Mouse (Mus musculus): ENCODE results near the gene Spry2. TPM values are rescaled to one million over a fixed set of nuclear protein-coding genes. Genes with fewer than 3 reads are reported as not detected.
A peak's percentile ranks its signal among the peaks of the same experiment; 100 is the strongest.

Gene Spry2
- 45.1 and 47.5 TPM in 2 replicates for polyA plus RNA-seq (2015; fragmentation: Nextera tagmentation; extraction: Ambion mirVana)

GRCm38 (mm10) chr14:105896791-105897568 lies at the start of gene Spry2:
Gene Spry2, minus strand, starts transcription at chr14:105896819.
- Histone ChIP-seq H3K36me3 (ENCODE audit: control insufficient read depth, insufficient read depth, low read length) (0 out of 2 replicates have a peak, but pooled peaks cover 5% of the 10 kb centered on the region), H3K4me1 (ENCODE audit: control insufficient read depth, insufficient read depth, low read length) (peaks cover 18% of the 10 kb centered on the region), H3K4me2 (ENCODE audit: low read depth, low read length) (peak within 1 kb of the TSS; percentile 93), H3K9me3 (replicated peaks; ENCODE audit: control insufficient read depth, low read length) (no peaks in the 10 kb centered on the region), H3K4me3 (replicated peaks; ENCODE audit: low read length) (peak within 1 kb of the TSS; percentile 98), H3K27ac (ENCODE audit: low read length) (peak within 1 kb of the TSS; percentile 100), H3K27me3 (ENCODE audit: control insufficient read depth, insufficient read depth, low read length) (no peaks in the 10 kb centered on the region), H3K9ac (ENCODE audit: low read length) (peak within 1 kb of the TSS; percentile 98)
- peak; percentile 95 for ATAC-seq (ENCODE audit: insufficient read depth, low FRiP score)
- WGBS: under 1% methylated on average over 61 of the region's 89 CpGs

DNA sequence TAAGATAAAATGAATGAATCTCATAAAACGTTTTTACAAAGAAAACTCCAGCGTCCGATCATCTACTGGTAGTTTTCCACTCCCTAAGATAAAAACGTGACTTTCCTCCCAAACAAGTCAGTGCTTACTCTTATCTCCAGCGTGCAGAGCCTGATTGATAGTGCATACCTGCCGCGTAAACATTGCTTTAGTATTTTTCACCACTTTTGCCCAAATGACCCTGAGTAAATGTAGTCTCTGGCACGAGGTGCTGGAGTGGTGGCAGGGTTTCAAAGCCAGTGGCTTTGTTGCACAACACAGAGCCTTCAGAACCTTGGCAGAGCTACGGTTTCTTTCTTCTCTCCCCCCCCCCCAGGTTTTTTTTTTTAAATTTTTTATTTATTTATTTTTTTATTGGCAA lies 44.7 kb upstream of the Spry2 start:
- 21% methylated on average over 9 of the region's 9 CpGs for WGBS
- no peak overlapping the region for H3K9ac ChIP-seq (ENCODE audit: low read length)
- no peaks in the 10 kb centered on the region for H3K4me1 ChIP-seq (ENCODE audit: control insufficient read depth, insufficient read depth, low read length)
- no peaks in the 10 kb centered on the region for H3K27me3 ChIP-seq (ENCODE audit: control insufficient read depth, insufficient read depth, low read length)
- no peak overlapping the region for H3K4me3 ChIP-seq (replicated peaks; ENCODE audit: low read length)
- no peaks in the 10 kb centered on the region for H3K9me3 ChIP-seq (replicated peaks; ENCODE audit: control insufficient read depth, low read length)
- no peaks in the 10 kb centered on the region for H3K36me3 ChIP-seq (ENCODE audit: control insufficient read depth, insufficient read depth, low read length)
- H3K4me2 ChIP-seq (ENCODE audit: low read depth, low read length): no peak overlapping the region
- no peak overlapping the region for H3K27ac ChIP-seq (ENCODE audit: low read length)
- ATAC-seq (ENCODE audit: insufficient read depth, low FRiP score): peak; percentile 69; the same call in 1 of the 2 replicates

- no peak overlapping the region for H3K4me3 ChIP-seq (replicated peaks; ENCODE audit: low read length)
- ATAC-seq (ENCODE audit: insufficient read depth, low FRiP score): no peak; the same call in 1 of the 2 replicates
Measured at GRCm38 (mm10) chr14:105926726-105927125, 30.1 kb upstream of the Spry2 start.

GRCm38 (mm10) chr14:105925305-105925704 lies 28.7 kb upstream of the Spry2 start:
- no peak overlapping the region for H3K9ac ChIP-seq (ENCODE audit: low read length)
- H3K27ac ChIP-seq (ENCODE audit: low read length): no peak overlapping the region
- H3K4me1 ChIP-seq (ENCODE audit: control insufficient read depth, insufficient read depth, low read length): peaks cover 15% of the 10 kb centered on the region
- no peak overlapping the region for H3K4me3 ChIP-seq (replicated peaks; ENCODE audit: low read length)
- 82% methylated on average over 2 of the region's 2 CpGs for WGBS
- H3K4me2 ChIP-seq (ENCODE audit: low read depth, low read length): no peak overlapping the region
- no peak for ATAC-seq (ENCODE audit: insufficient read depth, low FRiP score)
- no peaks in the 10 kb centered on the region for H3K36me3 ChIP-seq (ENCODE audit: control insufficient read depth, insufficient read depth, low read length)
- no peaks in the 10 kb centered on the region for H3K9me3 ChIP-seq (replicated peaks; ENCODE audit: control insufficient read depth, low read length)
- no peaks in the 10 kb centered on the region for H3K27me3 ChIP-seq (ENCODE audit: control insufficient read depth, insufficient read depth, low read length)

More at GRCm38 (mm10) chr14:105926726-105927125, 30.1 kb upstream of the Spry2 start:
- H3K9ac ChIP-seq (ENCODE audit: low read length): no peak overlapping the region
- H3K4me2 ChIP-seq (ENCODE audit: low read depth, low read length): no peak overlapping the region
- H3K27ac ChIP-seq (ENCODE audit: low read length): no peak overlapping the region
- 74% methylated on average over 9 of the region's 9 CpGs for WGBS
- no peaks in the 10 kb centered on the region for H3K27me3 ChIP-seq (ENCODE audit: control insufficient read depth, insufficient read depth, low read length)
- peaks cover 15% of the 10 kb centered on the region for H3K4me1 ChIP-seq (ENCODE audit: control insufficient read depth, insufficient read depth, low read length)
- no peaks in the 10 kb centered on the region for H3K36me3 ChIP-seq (ENCODE audit: control insufficient read depth, insufficient read depth, low read length)
- no peaks in the 10 kb centered on the region for H3K9me3 ChIP-seq (replicated peaks; ENCODE audit: control insufficient read depth, low read length)

DNA sequence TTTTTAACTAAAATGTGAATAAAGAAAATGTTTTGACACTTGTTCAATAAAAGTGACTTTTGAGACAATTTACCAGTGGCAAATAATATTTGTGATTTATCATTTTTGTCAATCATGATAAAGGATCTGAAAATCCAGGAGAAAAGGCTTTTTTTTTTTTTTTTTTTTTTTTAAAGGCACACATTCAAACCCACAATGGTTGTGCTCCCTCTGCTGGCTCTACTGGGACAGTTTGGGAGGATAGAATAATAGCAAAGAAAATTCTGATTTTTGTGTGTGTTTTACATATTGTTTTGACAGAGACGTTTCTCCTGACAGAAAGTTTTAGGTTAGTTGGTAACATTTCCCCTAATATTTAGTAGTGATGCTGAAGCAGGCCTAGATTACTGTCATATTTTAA lies 28.1 kb upstream of the Spry2 start:
- Histone ChIP-seq H3K27ac (ENCODE audit: low read length) (no peak overlapping the region), H3K9ac (ENCODE audit: low read length) (no peak overlapping the region), H3K4me3 (replicated peaks; ENCODE audit: low read length) (no peak overlapping the region), H3K27me3 (ENCODE audit: control insufficient read depth, insufficient read depth, low read length) (no peaks in the 10 kb centered on the region), H3K36me3 (ENCODE audit: control insufficient read depth, insufficient read depth, low read length) (no peaks in the 10 kb centered on the region), H3K4me2 (ENCODE audit: low read depth, low read length) (no peak overlapping the region), H3K4me1 (ENCODE audit: control insufficient read depth, insufficient read depth, low read length) (peaks cover 15% of the 10 kb centered on the region), H3K9me3 (replicated peaks; ENCODE audit: control insufficient read depth, low read length) (no peaks in the 10 kb centered on the region)
- ATAC-seq (ENCODE audit: insufficient read depth, low FRiP score): no peak
- 32% methylated on average over 1 of the region's 1 CpGs for WGBS

- Histone ChIP-seq H3K9me3 (replicated peaks; ENCODE audit: control insufficient read depth, low read length) (no peaks in the 10 kb centered on the region), H3K27ac (ENCODE audit: low read length) (peak overlapping the region; percentile 56), H3K4me3 (replicated peaks; ENCODE audit: low read length) (no peak overlapping the region), H3K4me2 (ENCODE audit: low read depth, low read length) (peak overlapping the region; percentile 26; the same call in 1 of the 2 replicates), H3K9ac (ENCODE audit: low read length) (no peak overlapping the region), H3K36me3 (ENCODE audit: control insufficient read depth, insufficient read depth, low read length) (no peaks in the 10 kb centered on the region), H3K4me1 (ENCODE audit: control insufficient read depth, insufficient read depth, low read length) (peaks cover 15% of the 10 kb centered on the region), H3K27me3 (ENCODE audit: control insufficient read depth, insufficient read depth, low read length) (no peaks in the 10 kb centered on the region)
- 11% methylated on average over 8 of the region's 8 CpGs for WGBS
- ATAC-seq (ENCODE audit: insufficient read depth, low FRiP score): peak; percentile 64; the same call in 1 of the 2 replicates
Measured at GRCm38 (mm10) chr14:105922874-105923273, 26.3 kb upstream of the Spry2 start.

- 0 out of 2 replicates have a peak, but pooled peaks have one; percentile 22 for ATAC-seq (ENCODE audit: insufficient read depth, low FRiP score)
- no peak overlapping the region; the same call in 1 of the 2 replicates for H3K4me2 ChIP-seq (ENCODE audit: low read depth, low read length)
Measured at GRCm38 (mm10) chr14:105922427-105922826, 25.8 kb upstream of the Spry2 start.

GRCm38 (mm10) chr14:105921217-105921695 lies 24.6 kb upstream of the Spry2 start:
- H3K36me3 ChIP-seq (ENCODE audit: control insufficient read depth, insufficient read depth, low read length): no peaks in the 10 kb centered on the region
- ATAC-seq (ENCODE audit: insufficient read depth, low FRiP score): no peak
- H3K4me1 ChIP-seq (ENCODE audit: control insufficient read depth, insufficient read depth, low read length): peaks cover 15% of the 10 kb centered on the region
- no peaks in the 10 kb centered on the region for H3K27me3 ChIP-seq (ENCODE audit: control insufficient read depth, insufficient read depth, low read length)
- no peak overlapping the region for H3K4me2 ChIP-seq (ENCODE audit: low read depth, low read length)
- no peak overlapping the region; the same call in 1 of the 2 replicates for H3K27ac ChIP-seq (ENCODE audit: low read length)
- WGBS: 12% methylated on average over 8 of the region's 8 CpGs
- H3K4me3 ChIP-seq (replicated peaks; ENCODE audit: low read length): no peak overlapping the region
- H3K9ac ChIP-seq (ENCODE audit: low read length): no peak overlapping the region
- no peaks in the 10 kb centered on the region for H3K9me3 ChIP-seq (replicated peaks; ENCODE audit: control insufficient read depth, low read length)

More at GRCm38 (mm10) chr14:105922427-105922826, 25.8 kb upstream of the Spry2 start:
- Histone ChIP-seq H3K4me3 (replicated peaks; ENCODE audit: low read length) (no peak overlapping the region), H3K4me1 (ENCODE audit: control insufficient read depth, insufficient read depth, low read length) (peaks cover 15% of the 10 kb centered on the region), H3K27me3 (ENCODE audit: control insufficient read depth, insufficient read depth, low read length) (no peaks in the 10 kb centered on the region), H3K36me3 (ENCODE audit: control insufficient read depth, insufficient read depth, low read length) (no peaks in the 10 kb centered on the region), H3K9ac (ENCODE audit: low read length) (no peak overlapping the region), H3K9me3 (replicated peaks; ENCODE audit: control insufficient read depth, low read length) (no peaks in the 10 kb centered on the region), H3K27ac (ENCODE audit: low read length) (peak overlapping the region; percentile 56)
- 20% methylated on average over 5 of the region's 5 CpGs for WGBS
